ENCODE assay signal across 10 mouse cellular contexts in the genomic region with DNA sequence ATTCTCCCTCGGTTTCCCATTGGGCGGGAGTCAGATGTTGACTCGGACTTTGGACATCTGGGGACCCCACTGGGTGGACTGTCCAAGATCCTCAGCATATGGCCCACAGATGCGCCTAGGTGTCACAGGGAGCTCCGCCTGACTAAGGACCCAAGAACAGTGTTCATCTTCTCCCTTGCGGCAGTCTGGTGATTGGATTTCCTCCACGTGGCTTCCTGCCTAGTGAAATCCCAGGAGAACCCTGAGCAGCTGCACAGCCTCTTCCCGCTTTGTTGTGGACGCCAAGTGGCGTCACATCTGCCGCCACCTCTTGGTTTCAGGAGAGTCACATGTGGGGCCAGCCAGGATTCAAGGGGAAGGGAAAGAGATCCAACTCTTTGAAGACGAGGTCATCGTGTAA.
DNase-seq lines count a peak whose midpoint lies in the region; ATAC-seq lines count a peak whose summit lies in the region.
"Had no signal": no experiment of that assay in that cellular context is flagged by ENCODE, and none has a peak within 500 bp of the region (broad histone marks: within the 10 kb centered on the region; RNA-seq: fewer than 3 reads in every experiment).

No protein-coding gene starts in this region.

- peak; percentile 65 to 69 for DNase-seq in kidney, postnatal 4 days
- DNase-seq in kidney, adult 18-20 months, result no peak
- peak; percentile 58 for DNase-seq in adrenal gland, postnatal 14 days
- peak; percentile 60 to 68 for DNase-seq in gastrocnemius, adult 8-10 months (ENCODE audit: low spot score in 2 of 2)
- peak; percentile 20 for DNase-seq in mesoderm, embryonic 11.5 days (ENCODE audit: low read depth, low spot score)
- no peak for DNase-seq in c-Kit-positive CD71-positive TER-119-positive erythroid progenitor cells, embryonic 14.5 days (ENCODE audit: low spot score)
- DNase-seq: thymus, postnatal 25 days had no signal

- no peak for ATAC-seq in CD4-positive, CD25-positive, alpha-beta regulatory T cell, adult 4 months
- ATAC-seq: forebrain, embryonic 16.5 days; intestine, embryonic 16.5 days had no signal

Comparison
In these comparisons a context has a peak if more than half of its experiments do, and no peak if none do; other contexts are left out.
1. DNase-seq: peak in kidney, postnatal 4 days (2 of 2), adrenal gland, postnatal 14 days (single experiment), gastrocnemius, adult 8-10 months (2 of 2) and mesoderm, embryonic 11.5 days (single experiment); none in kidney, adult 18-20 months (single experiment) and c-Kit-positive CD71-positive TER-119-positive erythroid progenitor cells, embryonic 14.5 days (single experiment).